Mouse (Mus musculus): ENCODE data around the gene Olfr128. TPM values are rescaled to one million over a fixed set of nuclear protein-coding genes. Genes with fewer than 3 reads are reported as not detected.
"Not testable (repeated sequence)": the region's sequence is repeated elsewhere in the genome, so short reads cannot be mapped to it uniquely, and the experiment has no call there.

Olfr128 gene
- not detected in 2 replicates for polyA plus RNA-seq (2012; rRNA removed)
- not detected in 2 replicates for polyA plus RNA-seq (2014; fragmentation: Nextera tagmentation; extraction: Ambion mirVana)

DNA sequence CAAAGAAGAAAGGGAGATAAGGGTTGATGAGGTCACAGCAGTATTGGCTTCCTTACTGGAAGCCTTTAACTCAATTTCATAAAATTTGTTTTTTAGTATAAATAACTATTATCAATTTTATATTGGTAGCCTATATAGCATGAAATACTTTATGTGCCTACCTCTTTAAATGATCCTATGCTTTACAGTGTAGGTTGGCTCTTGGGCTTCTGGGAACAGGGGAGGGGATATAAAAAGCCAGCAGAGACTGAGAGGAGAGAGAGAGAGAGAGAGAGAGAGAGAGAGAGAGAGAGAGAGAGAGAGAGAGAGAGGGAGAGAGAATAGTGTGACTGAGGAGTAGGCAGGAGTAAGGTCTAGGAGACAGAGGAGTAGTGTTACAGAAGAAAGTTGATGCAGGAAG lies at the start of gene Olfr128:
TSS of gene Olfr128 (plus strand) at position 301 of the 400 bp plus-strand sequence.
- H3K9me3 ChIP-seq (ENCODE audit: control insufficient read depth, low read length): no peaks in the 10 kb centered on the region
- H3K4me2 ChIP-seq (replicated peaks; ENCODE audit: low read depth, low read length, severe bottlenecking): no peak within 1 kb of the TSS
- H3K9ac ChIP-seq (ENCODE audit: low read depth, low read length, severe bottlenecking): no peak within 1 kb of the TSS
- no peaks in the 10 kb centered on the region for H3K4me1 ChIP-seq (ENCODE audit: control insufficient read depth, insufficient read depth, low read length)
- H3K27ac ChIP-seq (replicated peaks; ENCODE audit: low read depth, low read length): no peak within 1 kb of the TSS
- DNase-seq (ENCODE audit: low spot score): no peak
- ATAC-seq (ENCODE audit: low FRiP score, low read depth): no peak
- H3K36me3 ChIP-seq (ENCODE audit: control insufficient read depth, insufficient read depth, low read length): no peaks in the 10 kb centered on the region
- H3K4me3 ChIP-seq (replicated peaks; ENCODE audit: low read length): no peak within 1 kb of the TSS
- no peaks in the 10 kb centered on the region for H3K27me3 ChIP-seq (ENCODE audit: control insufficient read depth, insufficient read depth, low read length)
- no peak for TF ChIP-seq POLR2A (IDR thresholded peaks at IDR 0.05; ENCODE audit: borderline replicate concordance, extremely low read depth, insufficient read depth, insufficient read length)

DNA sequence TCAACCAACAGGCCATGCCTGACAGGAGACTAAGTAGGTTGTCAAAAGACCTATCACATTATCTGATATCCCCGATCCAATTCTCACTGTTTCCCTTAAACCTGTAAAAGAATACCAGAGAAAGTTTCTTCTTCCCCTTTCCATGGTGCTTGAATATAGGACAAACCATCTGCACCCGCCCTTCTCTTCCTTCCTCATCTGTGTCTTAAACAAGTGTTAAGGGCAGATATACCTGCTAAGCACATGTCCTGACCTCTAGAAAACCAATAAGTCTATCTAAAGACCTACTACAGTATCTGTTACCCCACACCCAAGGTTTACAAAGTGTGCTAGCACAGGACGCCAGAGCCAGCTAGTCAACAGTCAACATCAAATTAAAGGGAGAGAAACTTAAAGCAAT lies 46.5 kb upstream of the Olfr128 start:
- Histone ChIP-seq H3K27me3 (ENCODE audit: control insufficient read depth, insufficient read depth, low read length) (no peaks in the 10 kb centered on the region), H3K27ac (replicated peaks; ENCODE audit: low read depth, low read length) (no peak overlapping the region), H3K9ac (ENCODE audit: low read depth, low read length, severe bottlenecking) (no peak overlapping the region), H3K36me3 (ENCODE audit: control insufficient read depth, insufficient read depth, low read length) (no peaks in the 10 kb centered on the region), H3K9me3 (ENCODE audit: control insufficient read depth, low read length) (no peaks in the 10 kb centered on the region), H3K4me3 (replicated peaks; ENCODE audit: low read length) (no peak overlapping the region), H3K4me1 (ENCODE audit: control insufficient read depth, insufficient read depth, low read length) (no peaks in the 10 kb centered on the region), H3K4me2 (replicated peaks; ENCODE audit: low read depth, low read length, severe bottlenecking) (no peak overlapping the region)
- 81% methylated on average over 3 of the region's 3 CpGs for WGBS
- ATAC-seq (ENCODE audit: low FRiP score, low read depth) (no peak), DNase-seq (ENCODE audit: low spot score) (no peak)
- no peak for TF ChIP-seq POLR2A (IDR thresholded peaks at IDR 0.05; ENCODE audit: borderline replicate concordance, extremely low read depth, insufficient read depth, insufficient read length)

DNA sequence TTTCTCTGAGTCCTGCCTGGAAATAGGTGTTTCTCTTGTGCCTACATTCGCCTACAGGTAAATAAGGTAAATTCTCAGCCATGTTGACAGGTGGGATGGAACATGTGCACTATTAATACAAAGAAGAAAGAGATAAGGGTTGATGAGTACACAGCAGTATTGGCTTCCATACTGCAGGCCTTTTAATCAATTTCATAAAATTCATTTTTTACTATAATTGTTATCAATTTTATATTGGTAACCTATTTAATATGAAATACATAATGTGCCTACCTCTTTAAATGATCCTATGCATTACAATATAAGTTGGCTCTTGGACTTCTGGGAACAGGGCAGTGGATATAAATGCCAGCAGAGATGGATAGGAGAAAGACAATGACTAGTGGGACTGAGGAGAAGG lies 20.2 kb upstream of the Olfr128 start, which contains the start of gene Olfr127:
TSS of gene Olfr127 (plus strand) at position 301 of the 400 bp plus-strand sequence.
- no peak for ATAC-seq (ENCODE audit: low FRiP score, low read depth)
- no peak for DNase-seq (ENCODE audit: low spot score)
- Histone ChIP-seq H3K27ac (replicated peaks; ENCODE audit: low read depth, low read length) (no peak within 1 kb of the TSS), H3K9ac (ENCODE audit: low read depth, low read length, severe bottlenecking) (no peak within 1 kb of the TSS), H3K36me3 (ENCODE audit: control insufficient read depth, insufficient read depth, low read length) (no peaks in the 10 kb centered on the region), H3K4me1 (ENCODE audit: control insufficient read depth, insufficient read depth, low read length) (no peaks in the 10 kb centered on the region), H3K9me3 (ENCODE audit: control insufficient read depth, low read length) (no peaks in the 10 kb centered on the region), H3K27me3 (ENCODE audit: control insufficient read depth, insufficient read depth, low read length) (no peaks in the 10 kb centered on the region), H3K4me2 (replicated peaks; ENCODE audit: low read depth, low read length, severe bottlenecking) (no peak within 1 kb of the TSS), H3K4me3 (replicated peaks; ENCODE audit: low read length) (no peak within 1 kb of the TSS)
- 70% methylated on average over 1 of the region's 1 CpGs for WGBS
- no peak for TF ChIP-seq POLR2A (IDR thresholded peaks at IDR 0.05; ENCODE audit: borderline replicate concordance, extremely low read depth, insufficient read depth, insufficient read length)

- H3K4me1 ChIP-seq (ENCODE audit: control insufficient read depth, insufficient read depth, low read length); H3K9ac ChIP-seq (ENCODE audit: low read depth, low read length, severe bottlenecking); DNase-seq (ENCODE audit: low spot score); H3K4me3 ChIP-seq (replicated peaks; ENCODE audit: low read length); ATAC-seq (ENCODE audit: low FRiP score, low read depth); H3K27ac ChIP-seq (replicated peaks; ENCODE audit: low read depth, low read length); H3K27me3 ChIP-seq (ENCODE audit: control insufficient read depth, insufficient read depth, low read length); H3K36me3 ChIP-seq (ENCODE audit: control insufficient read depth, insufficient read depth, low read length); H3K9me3 ChIP-seq (ENCODE audit: control insufficient read depth, low read length); H3K4me2 ChIP-seq (replicated peaks; ENCODE audit: low read depth, low read length, severe bottlenecking): not testable (repeated sequence)
- 59% methylated on average over 8 of the region's 8 CpGs for WGBS
These were observed 13.5 kb upstream of the Olfr128 start for GRCm38 (mm10) chr17:37906821-37907220.

DNA sequence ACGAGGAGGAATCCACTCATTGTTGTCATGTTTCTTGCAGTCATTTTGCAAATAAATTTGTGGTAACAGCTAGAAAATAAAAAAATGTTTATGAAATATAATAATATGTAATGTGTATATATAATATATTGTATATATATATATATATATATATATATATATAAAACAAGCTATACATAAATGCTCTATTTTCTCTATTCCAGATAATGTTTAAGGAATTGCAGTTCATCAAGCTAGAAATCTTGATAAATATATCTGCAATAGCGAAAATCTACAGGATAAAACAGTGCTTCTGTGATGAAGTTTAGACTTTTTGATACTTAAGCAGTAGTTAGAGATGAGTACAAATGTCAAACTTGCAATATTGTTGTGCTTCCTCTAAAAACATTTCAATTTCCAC lies 32.6 kb downstream of the Olfr128 start, which contains the start of gene Olfr761:
TSS of gene Olfr761 (minus strand) at position 101 of the 400 bp plus-strand sequence.
- Histone ChIP-seq H3K36me3 (ENCODE audit: control insufficient read depth, insufficient read depth, low read length) (no peaks in the 10 kb centered on the region), H3K4me1 (ENCODE audit: control insufficient read depth, insufficient read depth, low read length) (no peaks in the 10 kb centered on the region), H3K27me3 (ENCODE audit: control insufficient read depth, insufficient read depth, low read length) (no peaks in the 10 kb centered on the region), H3K4me2 (replicated peaks; ENCODE audit: low read depth, low read length, severe bottlenecking) (no peak within 1 kb of the TSS), H3K9ac (ENCODE audit: low read depth, low read length, severe bottlenecking) (no peak within 1 kb of the TSS), H3K4me3 (replicated peaks; ENCODE audit: low read length) (no peak within 1 kb of the TSS), H3K9me3 (ENCODE audit: control insufficient read depth, low read length) (no peaks in the 10 kb centered on the region), H3K27ac (replicated peaks; ENCODE audit: low read depth, low read length) (no peak within 1 kb of the TSS)
- 66% methylated on average over 2 of the region's 2 CpGs for WGBS
- no peak for DNase-seq (ENCODE audit: low spot score)
- no peak for TF ChIP-seq POLR2A (IDR thresholded peaks at IDR 0.05; ENCODE audit: borderline replicate concordance, extremely low read depth, insufficient read depth, insufficient read length)
- ATAC-seq (ENCODE audit: low FRiP score, low read depth): no peak

GRCm38 (mm10) chr17:37973591-37973990 lies 53.2 kb downstream of the Olfr128 start:
- TF ChIP-seq POLR2A (IDR thresholded peaks at IDR 0.05; ENCODE audit: borderline replicate concordance, extremely low read depth, insufficient read depth, insufficient read length): no peak
- H3K4me1 ChIP-seq (ENCODE audit: control insufficient read depth, insufficient read depth, low read length): no peaks in the 10 kb centered on the region
- no peaks in the 10 kb centered on the region for H3K27me3 ChIP-seq (ENCODE audit: control insufficient read depth, insufficient read depth, low read length)
- H3K4me3 ChIP-seq (replicated peaks; ENCODE audit: low read length): no peak overlapping the region
- H3K9ac ChIP-seq (ENCODE audit: low read depth, low read length, severe bottlenecking): no peak overlapping the region
- no peak overlapping the region for H3K27ac ChIP-seq (replicated peaks; ENCODE audit: low read depth, low read length)
- DNase-seq (ENCODE audit: low spot score) (no peak), ATAC-seq (ENCODE audit: low FRiP score, low read depth) (no peak)
- WGBS: 82% methylated on average over 3 of the region's 3 CpGs
- H3K4me2 ChIP-seq (replicated peaks; ENCODE audit: low read depth, low read length, severe bottlenecking): no peak overlapping the region
- H3K36me3 ChIP-seq (ENCODE audit: control insufficient read depth, insufficient read depth, low read length): no peaks in the 10 kb centered on the region
- H3K9me3 ChIP-seq (ENCODE audit: control insufficient read depth, low read length): no peaks in the 10 kb centered on the region

Other genes with a start within 250 kb of the Olfr128 start
- not detected in 2 replicates for gene Olfr119, start 224.0 kb upstream of the Olfr128 start, polyA plus RNA-seq (2012; rRNA removed)
- gene Olfr119, start 224.0 kb upstream of the Olfr128 start, polyA plus RNA-seq (2014; fragmentation: Nextera tagmentation; extraction: Ambion mirVana): not detected in 2 replicates
- not detected in 2 replicates for gene Olfr120, start 198.7 kb upstream of the Olfr128 start, polyA plus RNA-seq (2012; rRNA removed)
- not detected in 2 replicates for gene Olfr120, start 198.7 kb upstream of the Olfr128 start, polyA plus RNA-seq (2014; fragmentation: Nextera tagmentation; extraction: Ambion mirVana)
- gene Olfr121, start 171.7 kb upstream of the Olfr128 start, polyA plus RNA-seq (2012; rRNA removed): not detected in 2 replicates
- not detected in 2 replicates for gene Olfr121, start 171.7 kb upstream of the Olfr128 start, polyA plus RNA-seq (2014; fragmentation: Nextera tagmentation; extraction: Ambion mirVana)
- not detected in 2 replicates for gene Olfr122, start 151.9 kb upstream of the Olfr128 start, polyA plus RNA-seq (2012; rRNA removed)
- gene Olfr122, start 151.9 kb upstream of the Olfr128 start, polyA plus RNA-seq (2014; fragmentation: Nextera tagmentation; extraction: Ambion mirVana): not detected in 2 replicates
- gene Olfr123, start 127.0 kb upstream of the Olfr128 start, polyA plus RNA-seq (2012; rRNA removed): not detected in 2 replicates
- gene Olfr123, start 127.0 kb upstream of the Olfr128 start, polyA plus RNA-seq (2014; fragmentation: Nextera tagmentation; extraction: Ambion mirVana): not detected in 2 replicates
- not detected in 2 replicates for gene Olfr124, start 120.7 kb upstream of the Olfr128 start, polyA plus RNA-seq (2012; rRNA removed)
- gene Olfr124, start 120.7 kb upstream of the Olfr128 start, polyA plus RNA-seq (2014; fragmentation: Nextera tagmentation; extraction: Ambion mirVana): not detected in 2 replicates
- not detected in 2 replicates for gene Olfr125, start 87.6 kb upstream of the Olfr128 start, polyA plus RNA-seq (2012; rRNA removed)
- gene Olfr125, start 87.6 kb upstream of the Olfr128 start, polyA plus RNA-seq (2014; fragmentation: Nextera tagmentation; extraction: Ambion mirVana): not detected in 2 replicates
- not detected in 2 replicates for gene Olfr126, start 73.1 kb upstream of the Olfr128 start, polyA plus RNA-seq (2012; rRNA removed)
- gene Olfr126, start 73.1 kb upstream of the Olfr128 start, polyA plus RNA-seq (2014; fragmentation: Nextera tagmentation; extraction: Ambion mirVana): not detected in 2 replicates
- gene Olfr127, start 20.1 kb upstream of the Olfr128 start, polyA plus RNA-seq (2012; rRNA removed): not detected in 2 replicates
- gene Olfr127, start 20.1 kb upstream of the Olfr128 start, polyA plus RNA-seq (2014; fragmentation: Nextera tagmentation; extraction: Ambion mirVana): not detected in 2 replicates
- not detected in 2 replicates for gene Olfr761, start 32.5 kb downstream of the Olfr128 start, polyA plus RNA-seq (2012; rRNA removed)
- not detected in 2 replicates for gene Olfr761, start 32.5 kb downstream of the Olfr128 start, polyA plus RNA-seq (2014; fragmentation: Nextera tagmentation; extraction: Ambion mirVana)
- not detected in 2 replicates for gene Olfr129, start 139.5 kb downstream of the Olfr128 start, polyA plus RNA-seq (2012; rRNA removed)
- gene Olfr129, start 139.5 kb downstream of the Olfr128 start, polyA plus RNA-seq (2014; fragmentation: Nextera tagmentation; extraction: Ambion mirVana): not detected in 2 replicates
- gene Olfr130, start 143.4 kb downstream of the Olfr128 start, polyA plus RNA-seq (2012; rRNA removed): not detected in 2 replicates
- not detected in 2 replicates for gene Olfr130, start 143.4 kb downstream of the Olfr128 start, polyA plus RNA-seq (2014; fragmentation: Nextera tagmentation; extraction: Ambion mirVana)
- not detected in 2 replicates for gene Olfr131, start 168.1 kb downstream of the Olfr128 start, polyA plus RNA-seq (2012; rRNA removed)
- gene Olfr131, start 168.1 kb downstream of the Olfr128 start, polyA plus RNA-seq (2014; fragmentation: Nextera tagmentation; extraction: Ambion mirVana): not detected in 2 replicates
- not detected in 2 replicates for gene Olfr132, start 214.0 kb downstream of the Olfr128 start, polyA plus RNA-seq (2012; rRNA removed)
- not detected in 2 replicates for gene Olfr132, start 214.0 kb downstream of the Olfr128 start, polyA plus RNA-seq (2014; fragmentation: Nextera tagmentation; extraction: Ambion mirVana)
- gene Olfr133, start 224.7 kb downstream of the Olfr128 start, polyA plus RNA-seq (2012; rRNA removed): not detected in 2 replicates
- not detected in 2 replicates for gene Olfr133, start 224.7 kb downstream of the Olfr128 start, polyA plus RNA-seq (2014; fragmentation: Nextera tagmentation; extraction: Ambion mirVana)